Mouse (Mus musculus): Measurements from ENCODE around the gene Ncor2. TPM values are rescaled to one million over a fixed set of nuclear protein-coding genes. Genes with fewer than 3 reads are reported as not detected.

The Ncor2 gene
- 37.9 and 59.6 TPM in 2 replicates for polyA plus RNA-seq (2012; rRNA removed)

GRCm38 (mm10) chr5:125179007-125179734 lies at the start of gene Ncor2:
Gene Ncor2, minus strand, starts transcription at chr5:125179219.

DNA sequence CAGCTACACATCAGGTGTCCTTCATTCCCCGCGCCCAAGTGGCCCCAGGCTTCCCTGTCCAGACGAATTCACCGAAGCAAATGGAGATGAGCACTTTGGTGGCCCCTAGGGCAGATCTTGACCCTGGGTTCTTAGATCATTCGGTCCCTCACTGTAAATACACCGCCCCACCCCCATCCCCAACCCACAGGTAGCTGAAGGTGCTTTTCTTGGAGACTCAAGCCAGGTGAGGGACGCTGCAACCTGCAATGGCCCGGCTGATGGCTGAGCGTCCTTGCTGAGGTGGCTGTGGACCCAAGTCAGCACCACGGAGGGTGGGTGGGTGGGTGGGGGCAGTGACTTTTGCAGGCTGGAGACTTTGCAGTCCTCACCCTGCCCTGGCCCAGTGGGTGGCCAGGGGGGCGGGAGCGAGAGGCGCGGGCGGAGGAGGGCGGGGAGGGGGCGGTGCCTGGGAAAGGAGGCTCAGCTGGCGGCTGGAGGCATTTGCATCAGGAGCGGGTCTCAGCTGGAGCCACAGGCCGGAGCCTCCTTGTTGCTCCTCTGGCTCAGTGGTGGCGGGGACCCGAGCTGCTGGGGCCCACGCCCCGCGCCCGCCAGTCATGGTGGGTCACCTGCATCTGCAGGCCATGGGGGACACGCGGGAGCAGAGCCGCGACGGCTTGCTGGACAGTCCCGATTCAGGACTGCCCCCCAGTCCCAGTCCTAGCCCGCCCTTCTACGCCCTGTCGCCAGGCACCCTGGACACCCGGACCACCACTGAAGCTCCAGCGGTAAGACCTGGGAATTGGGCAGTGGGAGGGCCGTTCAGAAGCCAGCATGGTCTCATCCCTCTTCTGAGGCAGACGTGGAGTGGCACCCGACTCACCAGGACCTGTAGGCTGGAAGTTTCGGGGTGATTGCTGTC lies 175.8 kb downstream of the Ncor2 start, which contains the start of gene Rflna:
Rflna (plus strand) TSS at position 253 of the 904 bp plus-strand sequence.

Other genes starting within 250 kb of the Ncor2 start
- gene Rflna, start 176.0 kb downstream of the Ncor2 start, polyA plus RNA-seq (2012; rRNA removed) = 4.2 and 5.8 TPM in 2 replicates
- 46.3 and 55.8 TPM in 2 replicates for gene Scarb1, start 161.9 kb upstream of the Ncor2 start, polyA plus RNA-seq (2012; rRNA removed)
- gene Gm10382, start 210.1 kb upstream of the Ncor2 start, polyA plus RNA-seq (2012; rRNA removed) = 0.09 and 0.33 TPM in 2 replicates
- gene Ubc, start 211.0 kb upstream of the Ncor2 start, polyA plus RNA-seq (2012; rRNA removed) = 951 and 1,012 TPM in 2 replicates